Mouse (Mus musculus): ENCODE data around the gene Rcc1l. TPM values are rescaled to one million over a fixed set of nuclear protein-coding genes. Genes with fewer than 3 reads are reported as not detected.

Gene Rcc1l
- polyA plus RNA-seq, 1 experiment from 2014 or later = 20.9 TPM

- Histone ChIP-seq H3K9ac (ENCODE audit: low read depth, low read length) (peak within 1 kb of the TSS; percentile 90), H3K4me1 (ENCODE audit: control insufficient read depth, insufficient read depth, low read length) (peaks cover 27% of the 10 kb centered on the region), H3K36me3 (ENCODE audit: control insufficient read depth, insufficient read depth, low read length) (no peaks in the 10 kb centered on the region), H3K27me3 (ENCODE audit: control insufficient read depth, insufficient read depth, low read depth, low read length) (no peaks in the 10 kb centered on the region), H3K9me3 (replicated peaks; ENCODE audit: control insufficient read depth, low read length, poor library complexity, severe bottlenecking) (no peaks in the 10 kb centered on the region), H3K4me3 (ENCODE audit: low read depth, low read length) (peak within 1 kb of the TSS; percentile 89), H3K27ac (ENCODE audit: low read length) (peak within 1 kb of the TSS; percentile 91), H3K4me2 (ENCODE audit: low read length) (peak within 1 kb of the TSS; percentile 76)
- peak; percentile 93 for ATAC-seq
- WGBS = 0% methylated on average over 51 of the region's 58 CpGs
Measured at GRCm38 (mm10) chr5:134099496-134100211, 76.9 kb downstream of the Rcc1l start, which contains the start of gene Castor2. Gene Castor2 (plus strand): TSS chr5:134099711.

- peaks cover 27% of the 10 kb centered on the region for H3K4me1 ChIP-seq (ENCODE audit: control insufficient read depth, insufficient read depth, low read length)
- peak overlapping the region; percentile 91 for H3K27ac ChIP-seq (ENCODE audit: low read length)
- ATAC-seq = peak; percentile 37
- under 1% methylated on average over 16 of the region's 17 CpGs for WGBS
- peak overlapping the region; percentile 90 for H3K9ac ChIP-seq (ENCODE audit: low read depth, low read length)
- no peaks in the 10 kb centered on the region for H3K27me3 ChIP-seq (ENCODE audit: control insufficient read depth, insufficient read depth, low read depth, low read length)
- H3K36me3 ChIP-seq (ENCODE audit: control insufficient read depth, insufficient read depth, low read length) = no peaks in the 10 kb centered on the region
- H3K4me3 ChIP-seq (ENCODE audit: low read depth, low read length) = peak overlapping the region; percentile 89
- H3K9me3 ChIP-seq (replicated peaks; ENCODE audit: control insufficient read depth, low read length, poor library complexity, severe bottlenecking) = no peaks in the 10 kb centered on the region
- peak overlapping the region; percentile 76 for H3K4me2 ChIP-seq (ENCODE audit: low read length)
Measured at GRCm38 (mm10) chr5:134098976-134099375, 77.6 kb downstream of the Rcc1l start.

GRCm38 (mm10) chr5:134098341-134098902 lies 78.2 kb downstream of the Rcc1l start:
- Histone ChIP-seq H3K27ac (ENCODE audit: low read length) (peak overlapping the region; percentile 91; the same call in 1 of the 2 replicates), H3K9me3 (replicated peaks; ENCODE audit: control insufficient read depth, low read length, poor library complexity, severe bottlenecking) (no peaks in the 10 kb centered on the region), H3K9ac (ENCODE audit: low read depth, low read length) (peak overlapping the region; percentile 90), H3K27me3 (ENCODE audit: control insufficient read depth, insufficient read depth, low read depth, low read length) (no peaks in the 10 kb centered on the region), H3K4me2 (ENCODE audit: low read length) (peak overlapping the region; percentile 76), H3K4me1 (ENCODE audit: control insufficient read depth, insufficient read depth, low read length) (peaks cover 27% of the 10 kb centered on the region), H3K4me3 (ENCODE audit: low read depth, low read length) (peak overlapping the region; percentile 89), H3K36me3 (ENCODE audit: control insufficient read depth, insufficient read depth, low read length) (no peaks in the 10 kb centered on the region)
- 41% methylated on average over 13 of the region's 13 CpGs for WGBS
- no peak for ATAC-seq

Other genes starting within 250 kb of the Rcc1l start
- gene Castor2, start 77.1 kb downstream of the Rcc1l start, polyA plus RNA-seq (2015; fragmentation: Nextera tagmentation; extraction: Ambion mirVana) = 29.4 and 34.8 TPM in 2 replicates
- 15.0 and 15.2 TPM in 2 replicates for gene Gtf2ird2, start 7.2 kb upstream of the Rcc1l start, polyA plus RNA-seq (2015; fragmentation: Nextera tagmentation; extraction: Ambion mirVana)
- gene Ncf1, start 52.9 kb upstream of the Rcc1l start, polyA plus RNA-seq (2015; fragmentation: Nextera tagmentation; extraction: Ambion mirVana) = 2.5 and 2.7 TPM in 2 replicates
- gene Gtf2i, start 138.0 kb upstream of the Rcc1l start, polyA plus RNA-seq (2015; fragmentation: Nextera tagmentation; extraction: Ambion mirVana) = 133 and 164 TPM in 2 replicates

Data from midbrain, embryonic 16.5 days (tissue).